Mouse (Mus musculus) liver, embryonic 13.5 days (tissue): ENCODE results near the gene Slc41a2. TPM values are rescaled to one million over a fixed set of nuclear protein-coding genes. Genes with fewer than 3 reads are reported as not detected.
"Not testable (repeated sequence)": the region's sequence is repeated elsewhere in the genome, so short reads cannot be mapped to it uniquely, and the experiment has no call there.

Experiments
- ATAC-seq: fragments of 200-750 bp; cut with Nextera tagmentation; 2 replicates; pipeline ENCODE4 v1.8.0; 2017; ENCODE audit warnings: low read depth, mild to moderate bottlenecking, moderate number of reproducible peaks, moderate library complexity
- DNase-seq: peaks from one replicate; pipeline ENCODE4 v3.0.0; 2022
- H3K27ac ChIP-seq: fragments of 300-500 bp; sonication (generic); 2 replicates; pipeline ENCODE4 v1.5.1; 2015; ENCODE audit warnings: moderate library complexity, mild to moderate bottlenecking, inconsistent platforms
- H3K27me3 ChIP-seq: fragments of 300-500 bp; sonication (generic); 2 replicates; pipeline ENCODE4 v1.6.1; 2015; ENCODE audit warnings: mild to moderate bottlenecking, inconsistent platforms
- H3K36me3 ChIP-seq: fragments of 300-500 bp; sonication (generic); 2 replicates; pipeline ENCODE4 v1.6.1; 2015; ENCODE audit warnings: mild to moderate bottlenecking, inconsistent platforms
- H3K4me1 ChIP-seq: fragments of 300-500 bp; sonication (generic); replicated peaks from 2 replicates; pipeline ENCODE4 v1.6.1; 2015; ENCODE audit warnings: inconsistent platforms
- H3K4me2 ChIP-seq: fragments of 300-500 bp; sonication (generic); 2 replicates; pipeline ENCODE4 v1.6.1; 2015; ENCODE audit warnings: inconsistent platforms, mild to moderate bottlenecking, moderate library complexity
- H3K4me3 ChIP-seq: fragments of 300-500 bp; sonication (generic); replicated peaks from 2 replicates; pipeline ENCODE4 v1.5.1; 2015; ENCODE audit warnings: mild to moderate bottlenecking, inconsistent platforms
- H3K9ac ChIP-seq: fragments of 300-500 bp; sonication (generic); 2 replicates; pipeline ENCODE4 v1.6.1; 2015; ENCODE audit warnings: mild to moderate bottlenecking, inconsistent platforms
- H3K9me3 ChIP-seq: fragments of 300-500 bp; sonication (generic); replicated peaks from 2 replicates; pipeline ENCODE4 v1.6.1; 2016; ENCODE audit warnings: inconsistent platforms
- WGBS: fragments of 180-500 bp; shearing (Covaris S2); methylation state at CpG from one replicate; pipeline ENCODE4 v1.1.7; 2015; ENCODE audit not compliant: insufficient replicate concordance; 5-methylcytosine and 5-hydroxymethylcytosine counted together
- polyA plus RNA-seq: library from polyadenylated mRNA; unstranded; fragments of >200 nt; fragmentation: Nextera tagmentation; extraction: Ambion mirVana; gene quantifications from 2 replicates; pipeline ENCODE4 v1.2.1, GENCODE M21; 2015

Slc41a2 gene
- polyA plus RNA-seq, 1 experiment from 2014 or later, result 0.17 TPM

- ATAC-seq (no peak), DNase-seq (no peak)
- Histone ChIP-seq H3K9me3 (no peaks in the 10 kb centered on the region), H3K4me2 (no peak overlapping the region), H3K27ac (no peak overlapping the region), H3K4me1 (no peaks in the 10 kb centered on the region; the same call in 1 of the 2 replicates), H3K4me3 (no peak overlapping the region), H3K36me3 (peaks cover 58% of the 10 kb centered on the region), H3K27me3 (no peaks in the 10 kb centered on the region), H3K9ac (no peak overlapping the region)
- 73% methylated on average over 3 of the region's 3 CpGs for WGBS
These were observed 36.5 kb upstream of the Slc41a2 start for GRCm38 (mm10) chr10:83374045-83374656.

- H3K9ac ChIP-seq, result no peak overlapping the region
- H3K4me3 ChIP-seq, result no peak overlapping the region
- H3K9me3 ChIP-seq, result no peaks in the 10 kb centered on the region
- no peak for ATAC-seq
- DNase-seq, result no peak
- H3K4me2 ChIP-seq, result no peak overlapping the region
- no peak overlapping the region for H3K27ac ChIP-seq
- peaks cover 84% of the 10 kb centered on the region for H3K36me3 ChIP-seq
- no peaks in the 10 kb centered on the region for H3K4me1 ChIP-seq
- H3K27me3 ChIP-seq, result no peaks in the 10 kb centered on the region
- WGBS, result 74% methylated on average over 5 of the region's 5 CpGs
These were observed 31.2 kb upstream of the Slc41a2 start for GRCm38 (mm10) chr10:83368918-83369317.

- no peak overlapping the region for H3K27ac ChIP-seq
- no peak overlapping the region for H3K4me3 ChIP-seq
- DNase-seq (no peak), ATAC-seq (no peak)
- WGBS, result 82% methylated on average over 8 of the region's 8 CpGs
- peaks cover 59% of the 10 kb centered on the region for H3K36me3 ChIP-seq
- H3K4me2 ChIP-seq, result no peak overlapping the region
- H3K4me1 ChIP-seq, result peaks cover 39% of the 10 kb centered on the region
- H3K9me3 ChIP-seq, result no peaks in the 10 kb centered on the region
- H3K27me3 ChIP-seq, result no peaks in the 10 kb centered on the region
- H3K9ac ChIP-seq, result no peak overlapping the region
These were observed 25.8 kb upstream of the Slc41a2 start for GRCm38 (mm10) chr10:83363451-83363850.

GRCm38 (mm10) chr10:83361643-83362382, 24.1 kb upstream of the Slc41a2 start:
- Histone ChIP-seq H3K36me3 (peaks cover 43% of the 10 kb centered on the region), H3K27me3 (no peaks in the 10 kb centered on the region), H3K4me1 (peaks cover 46% of the 10 kb centered on the region), H3K27ac (peak overlapping the region; percentile 16; the same call in 1 of the 2 replicates), H3K4me2 (peak overlapping the region; percentile 91), H3K9me3 (no peaks in the 10 kb centered on the region), H3K4me3 (peak overlapping the region; percentile 95), H3K9ac (peak overlapping the region; percentile 90)
- WGBS, result 42% methylated on average over 5 of the region's 5 CpGs
- ATAC-seq (peak; percentile 25), DNase-seq (no peak)

- H3K36me3 ChIP-seq, result peaks cover 28% of the 10 kb centered on the region
- H3K4me3 ChIP-seq, result peak overlapping the region; percentile 95
- ATAC-seq (peak; percentile 65), DNase-seq (no peak)
- peaks cover 46% of the 10 kb centered on the region for H3K4me1 ChIP-seq
- peak overlapping the region; percentile 91 for H3K4me2 ChIP-seq
- peak overlapping the region; percentile 69 for H3K27ac ChIP-seq
- WGBS, result under 1% methylated on average over 40 of the region's 40 CpGs
- H3K9me3 ChIP-seq, result no peaks in the 10 kb centered on the region
- H3K9ac ChIP-seq, result peak overlapping the region; percentile 90
- no peaks in the 10 kb centered on the region for H3K27me3 ChIP-seq
These were observed 22.7 kb upstream of the Slc41a2 start for GRCm38 (mm10) chr10:83360356-83360755.

- peak within 1 kb of the TSS; percentile 95 for H3K4me3 ChIP-seq
- peak within 1 kb of the TSS; percentile 90 for H3K9ac ChIP-seq
- under 1% methylated on average over 30 of the region's 30 CpGs for WGBS
- H3K4me1 ChIP-seq, result peaks cover 46% of the 10 kb centered on the region
- peak within 1 kb of the TSS; percentile 69 for H3K27ac ChIP-seq
- H3K27me3 ChIP-seq, result no peaks in the 10 kb centered on the region
- DNase-seq (peak; percentile 95), ATAC-seq (peak; percentile 93)
- H3K4me2 ChIP-seq, result peak within 1 kb of the TSS; percentile 91
- H3K9me3 ChIP-seq, result no peaks in the 10 kb centered on the region
- H3K36me3 ChIP-seq, result peaks cover 24% of the 10 kb centered on the region
These were observed 22.3 kb upstream of the Slc41a2 start, which contains the start of gene D10Wsu102e for GRCm38 (mm10) chr10:83359956-83360355. TSS of gene D10Wsu102e (plus strand) at chr10:83360221.

- H3K27me3 ChIP-seq, result no peaks in the 10 kb centered on the region
- peak overlapping the region; percentile 91 for H3K4me2 ChIP-seq
- peak overlapping the region; percentile 47 for H3K9ac ChIP-seq
- DNase-seq (no peak), ATAC-seq (no peak)
- peak overlapping the region; percentile 95 for H3K4me3 ChIP-seq
- 77% methylated on average over 4 of the region's 4 CpGs for WGBS
- H3K9me3 ChIP-seq, result no peaks in the 10 kb centered on the region
- peaks cover 46% of the 10 kb centered on the region for H3K4me1 ChIP-seq
- H3K27ac ChIP-seq, result peak overlapping the region; percentile 36; the same call in 1 of the 2 replicates
- peaks cover 19% of the 10 kb centered on the region for H3K36me3 ChIP-seq
These were observed 21.8 kb upstream of the Slc41a2 start for GRCm38 (mm10) chr10:83359451-83359850.

GRCm38 (mm10) chr10:83356416-83356815, 18.7 kb upstream of the Slc41a2 start:
- H3K4me2 ChIP-seq, result no peak overlapping the region
- DNase-seq (no peak), ATAC-seq (no peak)
- no peaks in the 10 kb centered on the region for H3K9me3 ChIP-seq
- peaks cover 40% of the 10 kb centered on the region for H3K4me1 ChIP-seq
- no peak overlapping the region for H3K4me3 ChIP-seq
- 69% methylated on average over 12 of the region's 12 CpGs for WGBS
- no peak overlapping the region for H3K27ac ChIP-seq
- H3K9ac ChIP-seq, result no peak overlapping the region
- H3K27me3 ChIP-seq, result no peaks in the 10 kb centered on the region
- no peaks in the 10 kb centered on the region for H3K36me3 ChIP-seq

GRCm38 (mm10) chr10:83354333-83354719, 16.6 kb upstream of the Slc41a2 start:
- H3K4me1 ChIP-seq, result peaks cover 23% of the 10 kb centered on the region
- H3K27ac ChIP-seq, result no peak overlapping the region
- 59% methylated on average over 8 of the region's 8 CpGs for WGBS
- no peak for DNase-seq
- H3K36me3 ChIP-seq, result no peaks in the 10 kb centered on the region
- H3K27me3 ChIP-seq, result peaks cover 4% of the 10 kb centered on the region; the same call in 1 of the 2 replicates
- no peak overlapping the region for H3K4me3 ChIP-seq
- no peak overlapping the region for H3K4me2 ChIP-seq
- H3K9me3 ChIP-seq, result no peaks in the 10 kb centered on the region
- no peak for ATAC-seq
- no peak overlapping the region for H3K9ac ChIP-seq

GRCm38 (mm10) chr10:83353680-83354332, 16.1 kb upstream of the Slc41a2 start:
- no peak for ATAC-seq
- H3K27ac ChIP-seq, result no peak overlapping the region
- no peaks in the 10 kb centered on the region for H3K36me3 ChIP-seq
- H3K4me2 ChIP-seq, result no peak overlapping the region
- H3K9ac ChIP-seq, result no peak overlapping the region
- no peaks in the 10 kb centered on the region for H3K9me3 ChIP-seq
- WGBS, result 34% methylated on average over 14 of the region's 14 CpGs
- H3K4me3 ChIP-seq, result no peak overlapping the region
- DNase-seq, result no peak
- H3K4me1 ChIP-seq, result peaks cover 18% of the 10 kb centered on the region
- H3K27me3 ChIP-seq, result peaks cover 4% of the 10 kb centered on the region; the same call in 1 of the 2 replicates

- H3K9ac ChIP-seq, H3K36me3 ChIP-seq, H3K27ac ChIP-seq, H3K4me2 ChIP-seq, H3K27me3 ChIP-seq, H3K9me3 ChIP-seq, DNase-seq, ATAC-seq, H3K4me3 ChIP-seq, H3K4me1 ChIP-seq: not testable (repeated sequence)
- WGBS, result 62% methylated on average over 4 of the region's 4 CpGs
These were observed 14.1 kb upstream of the Slc41a2 start for GRCm38 (mm10) chr10:83351779-83352178.
